In genomic region chr14:28300095-28300494, GRCm38 (mm10) we compare ENCODE assay signal across 20 mouse cellular contexts.
"Had no signal": no experiment of that assay in that cellular context is flagged by ENCODE, and none has a peak within 500 bp of the region (broad histone marks: within the 10 kb centered on the region; RNA-seq: fewer than 3 reads in every experiment).

No protein-coding gene starts in this region.

- ATAC-seq: inflammation-experienced regulatory T-cells, adult 6 months; intestine, embryonic 16.5 days; midbrain, embryonic 13.5 days; midbrain, embryonic 16.5 days had no signal

- H3K36me3 ChIP-seq: limb, embryonic 13.5 days; liver, embryonic 13.5 days; midbrain, embryonic 10.5 days; midbrain, embryonic 13.5 days; neural tube, embryonic 13.5 days; stomach, embryonic 15.5 days had no signal

- H3K27ac ChIP-seq: limb, embryonic 13.5 days; liver, embryonic 13.5 days; midbrain, embryonic 10.5 days; midbrain, embryonic 13.5 days; neural tube, embryonic 13.5 days; stomach, embryonic 15.5 days had no signal

- H3K9ac ChIP-seq: limb, embryonic 13.5 days; liver, embryonic 13.5 days; midbrain, embryonic 13.5 days; neural tube, embryonic 13.5 days; stomach, embryonic 15.5 days had no signal

- H3K9me3 ChIP-seq: limb, embryonic 13.5 days; liver, embryonic 13.5 days; midbrain, embryonic 10.5 days; midbrain, embryonic 13.5 days; neural tube, embryonic 13.5 days; stomach, embryonic 15.5 days had no signal

- DNase-seq: kidney, adult 18-20 months; kidney, adult 9 months; kidney, postnatal 14 days; kidney, postnatal 4 days; left cerebral cortex, postnatal 4 days; liver, embryonic 13.5 days; retina, postnatal 1 day; right cerebral cortex, postnatal 25 days; spleen, adult 18-20 months; thymus, postnatal 25 days had no signal

- H3K27me3 ChIP-seq: liver, embryonic 13.5 days; megakaryocyte, embryonic 14.5 days; neural tube, embryonic 13.5 days; stomach, embryonic 15.5 days had no signal

- H3K4me2 ChIP-seq: limb, embryonic 13.5 days; liver, embryonic 13.5 days; midbrain, embryonic 13.5 days; neural tube, embryonic 13.5 days; stomach, embryonic 15.5 days had no signal

- H3K4me3 ChIP-seq: limb, embryonic 13.5 days; liver, embryonic 13.5 days; megakaryocyte, embryonic 14.5 days; midbrain, embryonic 10.5 days; midbrain, embryonic 13.5 days; myocyte; neural tube, embryonic 13.5 days; stomach, embryonic 15.5 days had no signal

- H3K4me1 ChIP-seq: liver, embryonic 13.5 days; megakaryocyte, embryonic 14.5 days; midbrain, embryonic 10.5 days; midbrain, embryonic 13.5 days; neural tube, embryonic 13.5 days had no signal
